Mouse (Mus musculus) brown adipose tissue, adult 24 weeks (tissue): ENCODE data around the gene Fam24a. TPM values are rescaled to one million over a fixed set of nuclear protein-coding genes. Genes with fewer than 3 reads are reported as not detected.

Experiments used
- H3K27ac ChIP-seq: fragments of 200-500 bp; replicated peaks from 2 replicates; pipeline ENCODE4 v1.5.1; 2012; ENCODE audit warnings: low read depth, mild to moderate bottlenecking, low read length
- H3K4me1 ChIP-seq: fragments of 200-500 bp; 2 replicates; pipeline ENCODE4 v1.6.1; 2012; ENCODE audit warnings: low read length, mixed read lengths; ENCODE audit not compliant: control insufficient read depth, insufficient read depth, insufficient read length
- H3K4me3 ChIP-seq: fragments of 200-500 bp; 2 replicates; pipeline ENCODE4 v1.5.1; 2012; ENCODE audit warnings: low read depth, mild to moderate bottlenecking, low read length, moderate library complexity; ENCODE audit not compliant: insufficient read depth
- polyA plus RNA-seq: library from polyadenylated mRNA; stranded (reverse); fragments of >200 nt; gene quantifications from 2 replicates; pipeline ENCODE4 v1.2.4, GENCODE M21; 2012; ENCODE audit not compliant: missing spikeins, insufficient read depth, insufficient read length

Fam24a gene
- polyA plus RNA-seq, 1 experiment: not detected

DNA sequence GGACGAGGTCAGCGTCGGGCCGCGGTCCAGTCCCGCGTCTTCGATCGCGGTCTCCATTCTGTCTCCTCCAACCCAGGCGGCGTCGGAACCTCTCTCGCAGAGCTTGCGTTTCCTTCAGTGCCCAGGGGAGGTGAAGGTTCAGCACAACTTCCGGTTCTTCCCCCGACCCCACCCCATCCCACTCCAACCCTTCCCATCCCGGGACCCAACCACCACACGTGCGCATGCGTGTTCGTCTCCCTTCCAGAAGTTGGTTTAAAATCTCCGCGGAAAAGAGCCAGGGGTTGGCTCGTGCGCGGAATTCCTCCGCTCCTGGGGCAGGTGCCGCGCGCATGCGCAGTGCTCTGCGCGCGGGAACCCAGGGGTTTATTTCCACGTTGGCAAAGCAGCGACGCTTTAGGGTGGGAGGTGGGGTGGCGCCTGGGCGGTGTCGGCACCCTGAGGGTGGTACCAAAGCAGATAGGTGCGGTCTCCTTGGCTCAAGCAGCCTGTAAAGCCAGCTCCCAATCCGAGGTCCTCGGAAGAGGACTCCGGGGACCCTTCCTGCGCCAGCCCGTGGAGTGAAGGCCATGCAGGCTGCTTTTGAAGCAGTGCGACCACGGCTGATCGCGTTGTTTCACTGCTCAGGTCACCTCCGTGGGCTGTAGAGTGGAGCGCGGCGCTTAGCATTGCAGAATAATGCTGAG, 29.1 kb downstream of the Fam24a start, which contains the start of gene 2310057M21Rik:
2310057M21Rik (minus strand) TSS at position 145 of the 686 bp plus-strand sequence.
- Histone ChIP-seq H3K4me3 (peak within 1 kb of the TSS; percentile 84), H3K27ac (peak within 1 kb of the TSS; percentile 76), H3K4me1 (no peaks in the 10 kb centered on the region; the same call in 1 of the 2 replicates)

- Histone ChIP-seq H3K4me3 (no peak overlapping the region), H3K27ac (no peak overlapping the region), H3K4me1 (no peaks in the 10 kb centered on the region; the same call in 1 of the 2 replicates)
These were observed 30.5 kb downstream of the Fam24a start for GRCm38 (mm10) chr7:131364131-131364530.

- H3K4me1 ChIP-seq: no peaks in the 10 kb centered on the region
- peak within 1 kb of the TSS; percentile 87 for H3K4me3 ChIP-seq
- peak within 1 kb of the TSS; percentile 71 for H3K27ac ChIP-seq
These were observed 37.2 kb downstream of the Fam24a start, which contains the start of gene Pstk for GRCm38 (mm10) chr7:131370648-131371469. Gene Pstk (plus strand): TSS chr7:131371141.

GRCm38 (mm10) chr7:131371470-131371860, 37.8 kb downstream of the Fam24a start:
- peak overlapping the region; percentile 71; the same call in 1 of the 2 replicates for H3K27ac ChIP-seq
- peak overlapping the region; percentile 87 for H3K4me3 ChIP-seq
- no peaks in the 10 kb centered on the region for H3K4me1 ChIP-seq

GRCm38 (mm10) chr7:131371880-131372651, 38.4 kb downstream of the Fam24a start:
- Histone ChIP-seq H3K4me3 (peak overlapping the region; percentile 16; the same call in 1 of the 2 replicates), H3K4me1 (no peaks in the 10 kb centered on the region), H3K27ac (no peak overlapping the region)

Other genes starting within 250 kb of the Fam24a start
- not detected in 2 replicates for gene 4933402N03Rik, start 187.6 kb upstream of the Fam24a start, polyA plus RNA-seq
- gene 5430419D17Rik, start 159.5 kb upstream of the Fam24a start, polyA plus RNA-seq: not detected in 2 replicates
- gene Cuzd1, start 11.6 kb upstream of the Fam24a start, polyA plus RNA-seq: not detected in 2 replicates
- gene Fam24b, start 4.3 kb upstream of the Fam24a start, polyA plus RNA-seq: not detected in 2 replicates
- 7.6 and 11.7 TPM in 2 replicates for gene 2310057M21Rik, start 28.9 kb downstream of the Fam24a start, polyA plus RNA-seq
- 58.6 and 109 TPM in 2 replicates for gene Pstk, start 37.3 kb downstream of the Fam24a start, polyA plus RNA-seq
- 12.8 and 16.4 TPM in 2 replicates for gene Ikzf5, start 76.7 kb downstream of the Fam24a start, polyA plus RNA-seq
- gene Acadsb, start 76.7 kb downstream of the Fam24a start, polyA plus RNA-seq: 240 and 287 TPM in 2 replicates
- gene Hmx3, start 209.0 kb downstream of the Fam24a start, polyA plus RNA-seq: not detected in 2 replicates
- not detected in 2 replicates for gene Hmx2, start 214.9 kb downstream of the Fam24a start, polyA plus RNA-seq
- gene Bub3, start 226.4 kb downstream of the Fam24a start, polyA plus RNA-seq: 28.4 and 36.7 TPM in 2 replicates